Mouse (Mus musculus): ENCODE data around the gene Olfr92. TPM values are rescaled to one million over a fixed set of nuclear protein-coding genes. Genes with fewer than 3 reads are reported as not detected.

Gene Olfr92
- total and polyA plus RNA-seq, 3 experiments = not detected

GRCm38 (mm10) chr17:37078990-37079389, 40.9 kb downstream of the Olfr92 start:
- Histone ChIP-seq H3K4me3 (ENCODE audit: control insufficient read depth in 1 of 2, insufficient read depth in 1 of 2, low read depth in 2 of 2, low read length in 2 of 2) (no peak overlapping the region), H3K9me3 (replicated peaks; ENCODE audit: insufficient read depth, low read length) (no peaks in the 10 kb centered on the region), H3K79me2 (ENCODE audit: control insufficient read depth, insufficient read depth, low read length, poor library complexity) (no peaks in the 10 kb centered on the region), H3K27me3 (ENCODE audit: control insufficient read depth in 1 of 2, insufficient read depth in 2 of 2, low read length in 2 of 2) (no peaks in the 10 kb centered on the region), H3K27ac (ENCODE audit: control insufficient read depth, low read depth, low read length) (no peak overlapping the region), H3K9ac (ENCODE audit: control insufficient read depth, low read depth, low read length, poor library complexity, severe bottlenecking) (no peak overlapping the region), H3K36me3 (ENCODE audit: control insufficient read depth in 1 of 2, insufficient read depth in 2 of 2, low read length in 2 of 2) (no peaks in the 10 kb centered on the region), H3K4me1 (ENCODE audit: control insufficient read depth in 1 of 2, insufficient read depth in 2 of 2, low read length in 2 of 2) (no peaks in the 10 kb centered on the region)
- DNase-seq (ENCODE audit: low read depth, low spot score) = no peak
- TF ChIP-seq ZKSCAN1 (IDR thresholded peaks at IDR 0.05; ENCODE audit: low read depth, low read length) = no peak
- no peak for TF ChIP-seq POLR2AphosphoS2 (IDR thresholded peaks at IDR 0.05; ENCODE audit: low read length)
- no peak for TF ChIP-seq USF2 (IDR thresholded peaks at IDR 0.05; ENCODE audit: borderline replicate concordance in 1 of 2, insufficient read depth in 1 of 2, low read depth in 1 of 2, low read length in 2 of 2)
- no peak for TF ChIP-seq GATA1 (IDR thresholded peaks at IDR 0.05; ENCODE audit: low read depth, low read length)
- TF ChIP-seq NELFE (IDR thresholded peaks at IDR 0.05; ENCODE audit: low read depth, low read length) = no peak
- TF ChIP-seq MAFK (IDR thresholded peaks at IDR 0.05; ENCODE audit: borderline replicate concordance, low read depth, low read length) = no peak
- no peak for TF ChIP-seq BHLHE40 (IDR thresholded peaks at IDR 0.05; ENCODE audit: borderline replicate concordance, low read depth, low read length)
- no peak for TF ChIP-seq POLR2AphosphoS5 (IDR thresholded peaks at IDR 0.05; ENCODE audit: borderline replicate concordance, low read depth, low read length)
- no peak for TF ChIP-seq UBTF (IDR thresholded peaks at IDR 0.05; ENCODE audit: borderline replicate concordance, insufficient read depth, low read depth, low read length)
- no peak for TF ChIP-seq SIN3A (IDR thresholded peaks at IDR 0.05; ENCODE audit: low read length)
- TF ChIP-seq CTCF (IDR thresholded peaks at IDR 0.05 in 2 of 3, conservative IDR thresholded peaks at IDR 0.05 in 1 of 3; ENCODE audit: control insufficient read depth in 1 of 3, insufficient read depth in 1 of 3, low read depth in 2 of 3, low read length in 3 of 3, poor library complexity in 1 of 3, severe bottlenecking in 1 of 3) = no peak
- no peak for TF ChIP-seq POLR2A (IDR thresholded peaks at IDR 0.05; ENCODE audit: control insufficient read depth in 1 of 2, insufficient read depth in 1 of 2, low read depth in 1 of 2, low read length in 2 of 2, poor library complexity in 1 of 2)
- TF ChIP-seq TBP (IDR thresholded peaks at IDR 0.05; ENCODE audit: low read depth, low read length) = no peak
- TF ChIP-seq RAD21 (IDR thresholded peaks at IDR 0.05; ENCODE audit: low read depth, low read length) = no peak
- TF ChIP-seq TCF12 (IDR thresholded peaks at IDR 0.05; ENCODE audit: low read depth, low read length) = no peak
- no peak for TF ChIP-seq CHD2 (IDR thresholded peaks at IDR 0.05; ENCODE audit: low read length)
- TF ChIP-seq ETS1 (IDR thresholded peaks at IDR 0.05; ENCODE audit: low read depth, low read length) = no peak

- Histone ChIP-seq H3K27me3 (ENCODE audit: control insufficient read depth in 1 of 2, insufficient read depth in 2 of 2, low read length in 2 of 2) (no peaks in the 10 kb centered on the region), H3K9me3 (replicated peaks; ENCODE audit: insufficient read depth, low read length) (no peaks in the 10 kb centered on the region), H3K27ac (ENCODE audit: control insufficient read depth, low read depth, low read length) (no peak overlapping the region), H3K4me3 (ENCODE audit: control insufficient read depth in 1 of 2, insufficient read depth in 1 of 2, low read depth in 2 of 2, low read length in 2 of 2) (no peak overlapping the region), H3K36me3 (ENCODE audit: control insufficient read depth in 1 of 2, insufficient read depth in 2 of 2, low read length in 2 of 2) (no peaks in the 10 kb centered on the region), H3K9ac (ENCODE audit: control insufficient read depth, low read depth, low read length, poor library complexity, severe bottlenecking) (no peak overlapping the region), H3K4me1 (ENCODE audit: control insufficient read depth in 1 of 2, insufficient read depth in 2 of 2, low read length in 2 of 2) (no peaks in the 10 kb centered on the region), H3K79me2 (ENCODE audit: control insufficient read depth, insufficient read depth, low read length, poor library complexity) (no peaks in the 10 kb centered on the region)
- no peak for TF ChIP-seq POLR2A (IDR thresholded peaks at IDR 0.05; ENCODE audit: control insufficient read depth in 1 of 2, insufficient read depth in 1 of 2, low read depth in 1 of 2, low read length in 2 of 2, poor library complexity in 1 of 2)
- no peak for TF ChIP-seq CHD2 (IDR thresholded peaks at IDR 0.05; ENCODE audit: low read length)
- TF ChIP-seq MEF2A (IDR thresholded peaks at IDR 0.05; ENCODE audit: extremely low read depth, insufficient replicate concordance, low read depth, low read length, poor library complexity, severe bottlenecking) = no peak
- no peak for TF ChIP-seq SMC3 (IDR thresholded peaks at IDR 0.05; ENCODE audit: low read depth, low read length)
- no peak for DNase-seq (ENCODE audit: low read depth, low spot score)
These were observed 41.7 kb downstream of the Olfr92 start for GRCm38 (mm10) chr17:37078193-37078592.
